Mouse (Mus musculus) olfactory bulb, adult 2 months (tissue): Measurements from ENCODE around the gene Stbd1. TPM values are rescaled to one million over a fixed set of nuclear protein-coding genes. Genes with fewer than 3 reads are reported as not detected.

ENCODE experiments used
- H3K27ac ChIP-seq: fragments of 200-500 bp; 2 replicates; pipeline ENCODE4 v1.5.1; 2012; ENCODE audit warnings: low read depth, low read length; ENCODE audit not compliant: insufficient read depth
- H3K4me1 ChIP-seq: fragments of 200-500 bp; 2 replicates; pipeline ENCODE4 v1.6.1; 2012; ENCODE audit warnings: low read length; ENCODE audit not compliant: control insufficient read depth, insufficient read depth
- H3K4me3 ChIP-seq: fragments of 200-500 bp; 2 replicates; pipeline ENCODE4 v1.5.1; 2012; ENCODE audit warnings: mild to moderate bottlenecking, low read depth, low read length, moderate library complexity; ENCODE audit not compliant: insufficient read depth
- CTCF ChIP-seq: fragments of 200-500 bp; IDR thresholded peaks from 2 replicates; pipeline ENCODE4 v1.5.1; 2012; ENCODE audit warnings: low read depth, mild to moderate bottlenecking, low read length, moderate library complexity; ENCODE audit not compliant: insufficient read depth
- POLR2A ChIP-seq: fragments of 200-500 bp; IDR thresholded peaks from 2 replicates; pipeline ENCODE4 v1.6.1; 2012; ENCODE audit warnings: mild to moderate bottlenecking, low read depth, low read length, moderate library complexity; ENCODE audit not compliant: insufficient read depth
- WGBS: fragments of 180-500 bp; shearing (Covaris S2); methylation state at CpG from one replicate; pipeline ENCODE4 v1.1.7; 2018; 5-methylcytosine and 5-hydroxymethylcytosine counted together
- polyA plus RNA-seq: library from polyadenylated mRNA; stranded (reverse); fragments of >200 nt; gene quantifications from 2 replicates; pipeline ENCODE4 v1.2.4, GENCODE M21; 2012; ENCODE audit warnings: low replicate concordance; ENCODE audit not compliant: missing spikeins, insufficient read depth, insufficient read length

The Stbd1 gene
- polyA plus RNA-seq, 1 experiment: not detected

GRCm38 (mm10) chr5:92579559-92579958 lies 23.3 kb upstream of the Stbd1 start:
- H3K4me3 ChIP-seq: no peak overlapping the region
- H3K27ac ChIP-seq: no peak overlapping the region
- no peaks in the 10 kb centered on the region for H3K4me1 ChIP-seq
- WGBS: 85% methylated on average over 14 of the region's 14 CpGs
- no peak for TF ChIP-seq CTCF
- no peak for TF ChIP-seq POLR2A

GRCm38 (mm10) chr5:92585932-92586331 lies 16.9 kb upstream of the Stbd1 start:
- no peak for TF ChIP-seq CTCF
- no peak for TF ChIP-seq POLR2A
- H3K27ac ChIP-seq: no peak overlapping the region
- H3K4me3 ChIP-seq: no peak overlapping the region
- H3K4me1 ChIP-seq: no peaks in the 10 kb centered on the region
- 82% methylated on average over 10 of the region's 10 CpGs for WGBS

- WGBS: 92% methylated on average over 5 of the region's 5 CpGs
- no peak overlapping the region for H3K27ac ChIP-seq
- no peak for TF ChIP-seq CTCF
- no peak for TF ChIP-seq POLR2A
- no peak overlapping the region for H3K4me3 ChIP-seq
- no peaks in the 10 kb centered on the region for H3K4me1 ChIP-seq
Measured at GRCm38 (mm10) chr5:92595026-92595425, 7.8 kb upstream of the Stbd1 start.

GRCm38 (mm10) chr5:92596865-92597264 lies 6.0 kb upstream of the Stbd1 start:
- WGBS: 95% methylated on average over 8 of the region's 8 CpGs
- Histone ChIP-seq H3K27ac (no peak overlapping the region), H3K4me3 (no peak overlapping the region), H3K4me1 (no peaks in the 10 kb centered on the region)
- TF ChIP-seq POLR2A: no peak
- no peak for TF ChIP-seq CTCF

- Histone ChIP-seq H3K4me1 (peaks cover 6% of the 10 kb centered on the region), H3K4me3 (no peak overlapping the region), H3K27ac (no peak overlapping the region)
- 82% methylated on average over 10 of the region's 10 CpGs for WGBS
- no peak for TF ChIP-seq POLR2A
- no peak for TF ChIP-seq CTCF
Measured at GRCm38 (mm10) chr5:92599030-92599429, 3.8 kb upstream of the Stbd1 start.

- no peak for TF ChIP-seq POLR2A
- TF ChIP-seq CTCF: no peak
- no peak overlapping the region for H3K27ac ChIP-seq
- no peak overlapping the region for H3K4me3 ChIP-seq
- 42% methylated on average over 10 of the region's 10 CpGs for WGBS
- peaks cover 6% of the 10 kb centered on the region for H3K4me1 ChIP-seq
Measured at GRCm38 (mm10) chr5:92604452-92605247, 1.8 kb downstream of the Stbd1 start.

- H3K4me3 ChIP-seq: no peak overlapping the region
- WGBS: 93% methylated on average over 5 of the region's 5 CpGs
- peaks cover 4% of the 10 kb centered on the region for H3K4me1 ChIP-seq
- H3K27ac ChIP-seq: no peak overlapping the region
- TF ChIP-seq POLR2A (no peak), CTCF (no peak)
Measured at GRCm38 (mm10) chr5:92607492-92608229, 4.8 kb downstream of the Stbd1 start.

- H3K27ac ChIP-seq: no peak overlapping the region
- 94% methylated on average over 4 of the region's 4 CpGs for WGBS
- no peaks in the 10 kb centered on the region for H3K4me1 ChIP-seq
- no peak for TF ChIP-seq CTCF
- TF ChIP-seq POLR2A: no peak
- no peak overlapping the region for H3K4me3 ChIP-seq
Measured at GRCm38 (mm10) chr5:92612756-92613155, 9.9 kb downstream of the Stbd1 start.

- no peaks in the 10 kb centered on the region for H3K4me1 ChIP-seq
- no peak for TF ChIP-seq POLR2A
- no peak for TF ChIP-seq CTCF
- 91% methylated on average over 5 of the region's 5 CpGs for WGBS
- H3K4me3 ChIP-seq: no peak overlapping the region
- H3K27ac ChIP-seq: no peak overlapping the region
Measured at GRCm38 (mm10) chr5:92621883-92622282, 19.0 kb downstream of the Stbd1 start.
